ENCODE assay signal across 8 mouse cellular contexts in the genomic region with DNA sequence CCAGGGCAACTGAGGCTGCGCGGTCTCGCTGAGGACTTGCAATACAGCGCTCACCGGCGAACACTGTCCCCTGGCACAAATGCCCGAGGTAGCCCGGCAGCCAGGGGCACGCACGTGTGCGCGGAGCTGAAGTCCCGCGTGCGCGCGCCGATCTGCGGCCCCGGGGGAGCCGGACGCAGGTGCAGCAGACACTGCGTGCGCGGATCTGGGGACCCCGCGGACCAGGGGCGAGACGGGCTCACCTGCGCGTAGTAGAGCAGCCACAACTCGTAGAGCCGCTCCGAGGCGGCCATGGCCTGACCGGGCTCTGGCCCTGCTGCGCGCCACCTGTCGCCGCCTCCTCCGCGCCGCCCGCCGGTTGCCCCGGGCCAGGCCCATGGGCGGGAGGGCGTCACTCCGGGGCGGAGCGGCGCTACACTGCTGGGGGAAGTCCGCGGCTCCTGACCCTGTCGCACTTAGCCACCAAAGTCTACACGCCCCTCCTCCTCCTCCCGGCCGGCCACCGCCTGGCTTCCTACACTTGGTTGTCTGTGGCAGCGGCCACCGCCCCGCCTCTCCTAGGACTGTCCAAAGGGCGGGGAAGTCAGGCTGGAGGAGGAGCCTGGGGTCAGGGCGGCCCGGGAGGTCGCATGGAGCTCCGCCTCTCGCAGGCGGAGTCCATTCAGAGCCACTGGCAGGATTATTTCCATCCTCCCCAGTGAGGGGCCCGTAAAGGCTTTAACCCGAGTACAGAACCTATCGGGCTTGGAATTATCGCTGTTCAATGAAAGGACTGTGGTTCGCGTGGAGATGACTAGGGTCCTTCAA. TPM values are rescaled to one million over a fixed set of nuclear protein-coding genes. Genes with fewer than 3 reads are reported as not detected.
DNase-seq lines count a peak whose midpoint lies in the region; ATAC-seq and TF ChIP-seq lines count a peak whose summit lies in the region.

A gene (minus strand): TSS at position 507 of the 807 bp plus-strand sequence.

- no peaks in the 10 kb centered on the region for H3K27me3 ChIP-seq in G1E (ENCODE audit: insufficient read depth, low read length)
- no peaks in the 10 kb centered on the region; the same call in 1 of the 2 replicates for H3K27me3 ChIP-seq in forebrain, postnatal 0 days (ENCODE audit: insufficient read depth, low read length)
- H3K27me3 ChIP-seq in neural tube, embryonic 15.5 days (replicated peaks) = peaks cover 24% of the 10 kb centered on the region

- H3K9me3 ChIP-seq in G1E (replicated peaks) = no peaks in the 10 kb centered on the region
- no peaks in the 10 kb centered on the region for H3K9me3 ChIP-seq in forebrain, postnatal 0 days (ENCODE audit: low read length)
- no peaks in the 10 kb centered on the region for H3K9me3 ChIP-seq in neural tube, embryonic 15.5 days (replicated peaks)

- H3K4me3 ChIP-seq in G1E (ENCODE audit: low read depth, low read length) = peak within 1 kb of the TSS; percentile 86
- peak within 1 kb of the TSS; percentile 51 for H3K4me3 ChIP-seq in forebrain, postnatal 0 days (ENCODE audit: low read depth, low read length)
- peak within 1 kb of the TSS; percentile 78 for H3K4me3 ChIP-seq in layer of hippocampus, adult 2 months
- peak within 1 kb of the TSS; percentile 69 for H3K4me3 ChIP-seq in lung, adult 2 months (replicated peaks; ENCODE audit: extremely low read depth, low read depth, low read length)
- peak within 1 kb of the TSS; percentile 74 for H3K4me3 ChIP-seq in neural tube, embryonic 15.5 days (replicated peaks)

- intact Hi-C loops in heart, postnatal 36 days (cut with DNase I) = loop anchor here (2.0 kb wide), 1 partner anchor 19 kb away; no protein-coding TSS in a partner anchor

- under 1% methylated on average over 73 of the region's 75 CpGs for WGBS in forebrain, postnatal 0 days
- under 1% methylated on average over 75 of the region's 75 CpGs for WGBS in lung, adult 2 months
- WGBS in neural tube, embryonic 15.5 days = under 1% methylated on average over 75 of the region's 75 CpGs

- ATAC-seq in G1E (ENCODE audit: extremely low read depth, insufficient number of reproducible peaks, low FRiP score, poor library complexity, severe bottlenecking) = peak; percentile 85
- peak; percentile 25 for ATAC-seq in forebrain, postnatal 0 days
- ATAC-seq in neural tube, embryonic 15.5 days (ENCODE audit: low FRiP score) = peak; percentile 54

- peaks cover 73% of the 10 kb centered on the region for H3K4me1 ChIP-seq in G1E (ENCODE audit: insufficient read depth, low read depth, low read length)
- peaks cover 17% of the 10 kb centered on the region for H3K4me1 ChIP-seq in forebrain, postnatal 0 days (ENCODE audit: insufficient read depth)
- H3K4me1 ChIP-seq in lung, adult 2 months (ENCODE audit: control insufficient read depth, insufficient read depth, low read length) = peaks cover 22% of the 10 kb centered on the region
- H3K4me1 ChIP-seq in neural tube, embryonic 15.5 days = peaks cover 68% of the 10 kb centered on the region

- peak within 1 kb of the TSS; percentile 89 for H3K4me2 ChIP-seq in forebrain, postnatal 0 days (ENCODE audit: low read depth)
- peak within 1 kb of the TSS; percentile 98 for H3K4me2 ChIP-seq in neural tube, embryonic 15.5 days

- DNase-seq in G1E (ENCODE audit: low spot score) = peak; percentile 90
- peak; percentile 88 to 92 for DNase-seq in cerebellum, adult 18-20 months
- DNase-seq in forebrain, postnatal 0 days = peak; percentile 62
- DNase-seq in heart, postnatal 36 days = peak; percentile 91 to 93
- peak; percentile 78 to 83 for DNase-seq in layer of hippocampus, adult 2 months (ENCODE audit: low spot score in 2 of 2)
- peak; percentile 93 for DNase-seq in lung, adult 2 months
- peak; percentile 88 for DNase-seq in testis, postnatal 14 days (ENCODE audit: low spot score)

- peaks cover 41% of the 10 kb centered on the region for H3K36me3 ChIP-seq in G1E (replicated peaks)
- H3K36me3 ChIP-seq in forebrain, postnatal 0 days (ENCODE audit: insufficient read depth) = no peaks in the 10 kb centered on the region
- no peaks in the 10 kb centered on the region for H3K36me3 ChIP-seq in neural tube, embryonic 15.5 days

- peak within 1 kb of the TSS; percentile 55 for H3K9ac ChIP-seq in forebrain, postnatal 0 days
- peak within 1 kb of the TSS; percentile 64 for H3K9ac ChIP-seq in neural tube, embryonic 15.5 days (replicated peaks)

- TF ChIP-seq POLR2A in lung, adult 2 months (IDR thresholded peaks at IDR 0.05; ENCODE audit: borderline replicate concordance, extremely low read depth, low read depth, low read length) = 0 out of 2 replicates have a peak, but pooled peaks have one; percentile 15

- no peak for TF ChIP-seq CTCF in G1E (IDR thresholded peaks at IDR 0.05; ENCODE audit: low read depth, low read length)
- TF ChIP-seq CTCF in forebrain, postnatal 0 days (IDR thresholded peaks at IDR 0.05; ENCODE audit: low read depth) = 0 out of 2 replicates have a peak, but pooled peaks have one; percentile 12
- TF ChIP-seq CTCF in layer of hippocampus, adult 2 months (conservative IDR thresholded peaks at IDR 0.05) = no peak; the same call in 1 of the 2 replicates
- TF ChIP-seq CTCF in lung, adult 2 months (IDR thresholded peaks at IDR 0.05; ENCODE audit: insufficient read depth, low read length) = no peak

- H3K27ac ChIP-seq in forebrain, postnatal 0 days (ENCODE audit: low read depth, low read length) = no peak within 1 kb of the TSS
- peak within 1 kb of the TSS; percentile 100 for H3K27ac ChIP-seq in layer of hippocampus, adult 2 months
- H3K27ac ChIP-seq in neural tube, embryonic 15.5 days (replicated peaks) = peak within 1 kb of the TSS; percentile 51

RNA-seq across cellular contexts. Expression of the gene that starts here (rescaled TPM):
- total RNA-seq in G1E (2014; fragmentation: Nextera tagmentation) (26.1 and 37.4 TPM in 2 replicates), G1E (2017) (28.1 and 32.5 TPM in 2 replicates)
- polyA plus RNA-seq in G1E (2012) = 56.7 and 64.7 TPM in 2 replicates
- total RNA-seq in forebrain, postnatal 0 days (2014; rRNA removed) = 6.1 and 17.6 TPM in 2 replicates
- 1.1 and 2.0 TPM in 2 replicates for polyA plus RNA-seq in forebrain, postnatal 0 days (2015; fragmentation: Nextera tagmentation; extraction: Ambion mirVana)
- total RNA-seq in heart, postnatal 36 days (2021) = 10 to 100 TPM in 1 of 2 experiments, 1 to 10 TPM in 1; 9.5 to 11.0 TPM
- total RNA-seq in layer of hippocampus, adult 2 months (2021) = 10 to 100 TPM; 17.7 to 18.0 TPM
- 58.4 and 66.4 TPM in 2 replicates for polyA plus RNA-seq in lung, adult 2 months (2012; rRNA removed)
- polyA plus RNA-seq in neural tube, embryonic 15.5 days (2015; fragmentation: Nextera tagmentation; extraction: Ambion mirVana) = 3.1 and 5.9 TPM in 2 replicates

Comparison
In these comparisons a context has a peak if more than half of its experiments do, and no peak if none do; other contexts are left out.
1. ATAC-seq: peak in every context shown above with its lines; median percentile 85 in G1E; 54 in neural tube, embryonic 15.5 days; 25 in forebrain, postnatal 0 days.